Mouse (Mus musculus) A20 (cell line): ENCODE measurements at regions not wholly inside any gene's neighbourhood (a gene's known extent, or its start where the extent isn't known, plus 50 kb on each side); places are given as distances from the start of the nearest gene placed in this dataset.

Experiments used
- DNase-seq: peaks from one replicate; pipeline ENCODE4 v3.0.0-alpha.2; 2011; ENCODE audit warnings: low read depth, low spot score

GRCm38 (mm10) chr16:87069294-87069693, 284.7 kb upstream of the N6amt1 start:
- DNase-seq = no peak

- DNase-seq = no peak
Observed at GRCm38 (mm10) chr16:87067981-87068380, 286.0 kb upstream of the N6amt1 start.

DNA sequence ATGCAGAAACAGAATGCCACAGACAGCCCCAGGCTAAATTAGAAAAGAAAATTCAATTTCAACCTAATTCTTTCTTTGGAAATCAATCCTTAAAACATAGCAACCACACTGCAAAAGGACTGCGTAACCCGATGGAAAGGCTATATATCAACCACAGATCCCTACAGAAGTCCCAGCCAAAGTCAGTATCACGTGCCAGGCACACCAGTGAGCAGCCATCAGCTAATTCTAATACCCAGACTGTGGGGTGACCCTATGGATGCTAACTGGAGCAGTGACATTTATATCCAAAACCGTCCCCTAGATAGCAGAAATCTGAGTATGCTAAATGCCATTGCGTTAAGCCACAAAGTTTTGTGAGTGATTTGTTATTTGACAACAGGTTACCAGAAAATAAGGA, 286.5 kb upstream of the N6amt1 start:
- no peak for DNase-seq

DNA sequence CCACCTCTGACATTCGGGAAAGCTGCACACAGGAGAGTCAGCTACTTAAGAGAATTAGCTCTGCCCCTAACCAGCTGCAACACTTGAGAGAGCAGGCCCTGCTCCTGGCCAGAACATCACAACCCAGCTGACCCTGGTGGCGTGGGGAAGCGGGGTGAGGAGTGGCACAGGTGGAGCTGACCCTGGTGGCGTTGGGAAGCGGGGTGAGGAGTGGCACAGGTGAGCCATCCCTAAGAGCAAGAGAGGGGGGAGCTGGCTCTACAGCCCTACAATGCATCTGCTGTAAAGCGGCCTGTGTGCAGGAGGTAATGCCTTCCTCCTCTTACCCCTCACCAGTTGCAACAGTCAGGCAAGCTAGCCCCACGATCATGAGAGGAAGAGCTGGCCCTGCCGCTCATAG, 293.5 kb upstream of the N6amt1 start:
- no peak for DNase-seq

- DNase-seq = no peak
Observed at GRCm38 (mm10) chr16:87049741-87050383, 304.1 kb upstream of the N6amt1 start.

- no peak for DNase-seq
Observed at GRCm38 (mm10) chr16:87044773-87045561, 309.0 kb upstream of the N6amt1 start.

DNA sequence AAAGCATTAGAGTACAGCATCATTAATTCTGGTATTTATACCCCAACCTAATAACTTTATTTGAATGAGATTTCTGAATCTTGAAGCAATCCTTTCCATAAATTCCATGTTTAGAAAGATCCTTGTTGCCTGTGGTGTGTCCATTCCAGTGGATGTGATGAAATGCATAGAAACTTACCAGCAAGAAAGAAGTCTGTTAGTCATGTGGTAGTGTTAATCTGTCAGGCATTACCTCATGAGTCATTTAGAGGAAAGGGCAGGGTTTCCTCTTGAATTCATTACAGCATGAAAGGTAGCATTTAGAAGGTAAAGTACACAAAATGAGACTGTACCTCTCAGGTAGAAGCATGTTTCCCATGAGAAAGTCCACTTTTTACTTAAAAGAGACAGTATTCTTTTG, 310.3 kb upstream of the N6amt1 start:
- no peak for DNase-seq

GRCm38 (mm10) chr16:87040366-87040765, 313.6 kb upstream of the N6amt1 start:
- no peak for DNase-seq

DNA sequence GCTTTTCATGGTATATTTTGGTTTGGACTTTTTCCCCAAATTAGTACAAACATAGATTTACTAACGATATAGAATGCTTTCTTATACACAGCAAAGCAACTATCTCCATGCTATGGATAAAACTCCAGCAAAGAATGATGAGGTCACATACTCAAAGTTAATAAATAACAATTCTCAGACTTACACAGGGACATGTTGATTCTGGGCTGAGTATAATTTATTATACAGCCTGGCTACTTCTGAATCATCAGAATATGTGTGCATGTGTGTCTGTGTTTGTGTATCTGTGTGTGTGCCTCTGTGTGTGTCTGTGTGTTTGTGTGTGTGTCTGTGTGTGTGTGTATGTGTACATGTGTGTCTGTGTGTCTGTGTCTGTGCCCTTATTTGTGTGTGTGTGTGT, 314.1 kb upstream of the N6amt1 start:
- no peak for DNase-seq

DNA sequence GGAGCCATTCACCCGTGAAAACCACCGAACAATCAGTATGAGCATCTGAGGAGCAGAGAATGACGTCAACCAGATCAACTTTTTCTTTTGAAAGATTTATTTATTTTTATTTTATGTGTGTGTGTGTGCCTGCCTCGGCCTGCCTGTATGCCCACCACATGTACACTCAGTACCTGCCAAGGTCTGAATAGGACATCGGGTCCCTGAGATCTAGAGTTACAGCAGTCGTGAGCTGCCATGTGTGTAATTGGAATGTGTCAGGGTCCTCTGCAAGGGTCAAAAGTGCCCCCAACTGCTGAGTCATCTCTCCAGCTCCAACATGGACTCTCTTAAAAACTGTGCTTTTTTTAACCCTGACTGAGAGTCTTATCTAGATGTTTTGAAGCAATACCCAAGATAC, 316.9 kb upstream of the N6amt1 start:
- DNase-seq = no peak

DNA sequence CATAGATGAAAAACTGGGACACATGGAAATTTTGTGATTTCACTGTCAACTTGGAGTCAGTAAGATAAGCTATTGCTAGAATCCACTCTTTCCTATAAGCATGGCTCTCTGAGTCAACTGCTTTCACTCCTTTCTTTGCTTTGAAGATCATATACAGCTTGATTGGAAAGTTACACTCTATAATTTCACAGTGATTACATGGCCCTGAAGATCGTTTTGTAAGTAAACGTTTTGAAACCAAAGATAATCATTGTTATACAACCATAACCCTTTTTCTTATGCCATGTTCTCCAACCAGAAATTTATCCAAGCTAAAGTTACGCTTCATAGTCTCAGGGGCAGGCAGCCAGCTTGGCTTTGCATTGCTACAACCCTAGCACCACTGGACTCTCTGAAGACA, 322.1 kb upstream of the N6amt1 start:
- DNase-seq = no peak

DNA sequence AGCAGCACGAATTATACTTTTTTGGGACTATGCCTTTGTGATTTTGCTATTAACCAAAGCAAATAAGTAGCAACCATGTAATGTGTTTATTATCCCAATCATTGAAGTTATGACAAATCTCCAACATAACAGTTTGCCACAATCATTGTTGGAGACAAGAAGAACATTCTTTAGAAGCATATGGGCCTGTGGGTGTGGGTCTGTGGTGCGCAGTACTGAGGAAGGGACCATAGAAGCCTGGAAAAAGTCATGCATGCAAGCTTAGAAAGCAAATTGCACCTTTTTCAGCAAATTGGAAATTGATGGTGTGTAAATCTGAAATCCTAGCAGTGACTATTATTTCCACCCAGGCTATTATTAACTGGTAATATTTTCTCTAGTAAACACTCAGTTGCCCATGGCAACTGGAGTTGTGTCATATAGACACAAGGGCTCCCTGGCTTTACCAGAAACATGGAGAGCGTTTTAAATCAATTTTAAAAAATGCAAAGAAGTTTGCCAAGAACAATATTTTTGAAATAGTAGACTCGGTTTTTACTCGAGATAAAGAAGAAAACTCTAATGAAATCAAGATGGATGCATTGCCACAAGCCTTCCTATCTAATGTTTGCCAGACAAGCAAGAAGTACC, 325.4 kb upstream of the N6amt1 start:
- no peak for DNase-seq

DNA sequence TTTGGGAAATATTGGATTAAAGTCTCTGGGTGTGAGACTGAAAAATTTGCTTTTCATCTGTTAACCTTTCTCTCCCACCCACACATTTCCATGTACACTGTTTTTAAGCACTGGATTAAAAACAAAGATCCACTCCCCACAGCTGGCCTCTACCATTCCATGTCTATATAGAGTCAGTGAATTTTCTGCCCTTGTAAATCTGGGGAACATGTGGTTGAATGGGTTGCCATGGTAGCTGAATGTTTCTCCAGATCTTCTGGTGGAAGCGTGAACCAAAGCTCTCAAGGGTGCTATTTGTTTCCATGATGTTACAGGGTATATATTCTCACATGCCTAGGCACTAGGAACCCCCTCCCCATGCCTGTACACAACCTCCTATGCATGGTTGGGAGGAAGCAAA, 326.4 kb upstream of the N6amt1 start:
- DNase-seq = no peak

- DNase-seq = no peak
Observed at GRCm38 (mm10) chr16:87022041-87022440, 331.9 kb upstream of the N6amt1 start.

- no peak for DNase-seq
Observed at GRCm38 (mm10) chr16:87017107-87017670, 336.8 kb upstream of the N6amt1 start.

- DNase-seq = no peak
Observed at GRCm38 (mm10) chr16:87001579-87001978, 352.4 kb upstream of the N6amt1 start.

- no peak for DNase-seq
Observed at GRCm38 (mm10) chr16:87001135-87001534, 352.9 kb upstream of the N6amt1 start.

DNA sequence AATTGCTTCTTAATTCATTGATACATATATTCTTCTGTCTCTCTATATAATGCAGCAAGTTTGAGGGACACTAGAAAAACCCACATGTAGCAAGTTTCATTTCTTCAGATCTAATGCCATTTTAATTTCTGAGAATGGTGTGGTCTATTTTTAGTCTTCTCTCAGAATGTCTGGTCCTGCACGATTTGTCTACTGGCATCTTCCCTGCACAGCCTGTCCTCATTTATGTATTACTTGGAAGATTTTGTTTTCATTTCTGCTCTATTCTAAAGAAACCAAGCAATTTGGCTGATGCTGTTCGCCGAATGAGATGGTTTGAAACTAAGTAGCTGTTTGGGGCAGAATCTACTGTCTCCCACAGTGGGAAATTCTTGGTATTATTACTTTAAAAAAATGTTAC, 382.3 kb upstream of the N6amt1 start:
- DNase-seq = no peak

DNA sequence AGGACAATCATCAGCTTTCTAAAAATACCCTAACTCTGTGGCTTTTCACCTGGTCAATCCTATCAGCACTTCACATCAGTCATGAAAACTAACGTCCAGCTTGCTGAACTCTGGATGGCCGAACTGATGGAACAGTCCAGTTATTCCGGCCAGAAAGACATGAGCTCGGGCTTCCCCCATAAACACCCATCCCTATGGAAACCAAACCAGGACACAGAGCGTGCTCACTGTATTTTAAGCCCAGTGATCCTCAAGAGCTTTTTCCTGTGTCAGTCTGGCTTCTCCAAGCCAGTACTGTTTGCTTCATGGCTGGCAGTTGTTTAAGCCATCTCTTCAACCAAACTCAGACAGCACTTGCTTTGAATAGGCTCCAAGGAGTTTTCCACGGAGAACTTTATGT, 404.3 kb upstream of the N6amt1 start:
- no peak for DNase-seq

DNA sequence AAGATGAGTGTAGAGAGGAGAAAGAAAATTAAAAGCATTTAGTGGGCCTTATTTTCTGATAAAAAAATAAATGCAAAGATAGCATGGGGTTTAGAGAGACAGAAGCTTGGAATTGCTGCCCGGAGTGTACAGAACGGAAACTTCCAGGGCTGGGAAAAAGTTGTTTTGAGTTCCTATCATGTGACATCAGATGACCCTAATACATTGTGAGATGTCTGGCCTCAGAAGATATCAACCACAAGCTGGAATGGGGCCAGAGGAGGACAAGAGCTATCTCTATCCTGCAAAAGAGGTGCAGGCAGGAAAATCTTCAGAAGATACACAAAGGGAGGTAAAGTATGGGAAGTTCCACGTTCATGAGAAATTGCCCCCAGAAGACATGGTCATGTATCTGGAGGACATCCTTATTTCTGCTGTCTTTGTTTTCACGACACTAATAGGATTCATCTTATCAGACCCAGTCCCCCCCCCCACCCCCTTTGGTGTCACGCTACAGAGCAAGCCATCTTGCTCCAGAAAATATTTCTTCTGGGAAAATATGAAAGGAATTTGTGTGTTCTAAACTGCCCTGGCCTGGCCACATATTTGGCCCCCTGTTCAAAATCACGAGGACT, 408.3 kb upstream of the N6amt1 start:
- DNase-seq = no peak

DNA sequence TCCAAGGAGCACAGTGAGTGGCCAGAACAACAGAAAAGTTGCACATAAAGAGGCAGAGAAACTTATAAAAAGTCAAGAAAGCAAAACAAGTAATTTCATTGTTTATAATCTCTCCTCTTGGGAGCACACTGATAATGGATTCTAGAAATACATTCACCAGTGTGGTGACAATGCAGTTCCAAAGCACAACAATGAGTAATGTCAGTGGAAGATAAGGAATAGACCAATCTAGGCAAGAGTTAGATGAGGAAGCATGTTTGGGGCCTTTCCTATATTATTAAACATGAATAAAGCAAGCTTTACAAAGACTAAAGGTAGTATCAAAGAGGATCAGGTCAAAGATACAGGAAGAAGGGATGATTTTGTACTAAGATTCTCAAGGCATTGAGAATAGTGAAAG, 408.9 kb upstream of the N6amt1 start:
- no peak for DNase-seq

- no peak for DNase-seq
Observed at GRCm38 (mm10) chr16:86934989-86935388, 419.0 kb upstream of the N6amt1 start.
